Mouse (Mus musculus) cerebellum, adult 2 months (tissue): ENCODE measurements around the gene Atp5s. TPM values are rescaled to one million over a fixed set of nuclear protein-coding genes. Genes with fewer than 3 reads are reported as not detected.

Experiments
- DNase-seq, 2 experiments: peaks; one replicate each; pipeline ENCODE4 v3.0.0; 2021
- H3K27ac ChIP-seq: fragments of 200-500 bp; 2 replicates; pipeline ENCODE4 v1.5.1; 2012; ENCODE audit warnings: low read length, control low read depth, inconsistent platforms; ENCODE audit not compliant: insufficient read depth
- H3K27me3 ChIP-seq: fragments of 200-500 bp; 2 replicates; pipeline ENCODE4 v1.6.1; 2012; ENCODE audit warnings: inconsistent platforms, mild to moderate bottlenecking, low read length, moderate library complexity; ENCODE audit not compliant: control insufficient read depth, insufficient read depth
- H3K4me1 ChIP-seq: fragments of 200-500 bp; 2 replicates; pipeline ENCODE4 v1.6.1; 2011; ENCODE audit warnings: low read length; ENCODE audit not compliant: control insufficient read depth, insufficient read depth
- H3K4me3 ChIP-seq: fragments of 200-500 bp; replicated peaks from 2 replicates; pipeline ENCODE3; 2011; ENCODE audit warnings: mild to moderate bottlenecking, low read depth, low read length, control low read depth; ENCODE audit not compliant: insufficient read depth
- CTCF ChIP-seq: fragments of 200-500 bp; IDR thresholded peaks from 2 replicates; pipeline ENCODE4 v1.5.1; 2011; ENCODE audit warnings: low read depth, mild to moderate bottlenecking, control low read depth, low read length, moderate library complexity, borderline replicate concordance; ENCODE audit not compliant: insufficient read depth
- POLR2A ChIP-seq: fragments of 200-500 bp; IDR thresholded peaks from 2 replicates; pipeline ENCODE4 v1.6.1; 2011; ENCODE audit warnings: low read length, control low read depth, borderline replicate concordance; ENCODE audit not compliant: insufficient read depth
- WGBS: fragments of 180-500 bp; shearing (Covaris S2); methylation state at CpG from one replicate; pipeline ENCODE4 v1.1.7; 2018; 5-methylcytosine and 5-hydroxymethylcytosine counted together
- polyA plus RNA-seq: library from polyadenylated mRNA; depleted of rRNA; stranded (reverse); fragments of >200 nt; gene quantifications from 2 replicates; pipeline ENCODE4 v1.2.3, GENCODE M21; 2012; rRNA removed

Atp5s gene
- polyA plus RNA-seq, 1 experiment: 33.3 TPM

DNA sequence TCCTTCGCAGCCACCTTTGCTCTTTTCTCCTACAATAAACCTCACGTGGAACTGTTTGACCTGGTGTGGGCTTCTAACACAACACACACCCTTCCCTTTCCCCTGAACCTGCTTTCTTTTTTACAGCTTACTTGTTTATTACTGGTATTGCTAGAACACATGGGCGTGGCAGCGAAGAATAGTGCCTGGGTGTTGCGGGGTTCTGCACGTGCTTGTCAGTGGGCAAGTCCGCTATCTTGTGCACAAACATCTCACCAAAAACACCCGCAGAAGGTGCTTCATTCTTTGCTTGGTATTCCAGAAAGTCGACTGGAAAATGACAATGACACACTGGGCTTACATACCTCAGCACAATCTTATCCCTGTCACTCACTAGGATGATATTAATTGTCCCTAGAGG lies 60.7 kb downstream of the Atp5s start:
- Histone ChIP-seq H3K4me1 (no peaks in the 10 kb centered on the region), H3K4me3 (no peak overlapping the region), H3K27me3 (no peaks in the 10 kb centered on the region), H3K27ac (no peak overlapping the region)
- TF ChIP-seq CTCF (no peak), POLR2A (no peak)
- WGBS: 89% methylated on average over 9 of the region's 9 CpGs
- no peak for DNase-seq

DNA sequence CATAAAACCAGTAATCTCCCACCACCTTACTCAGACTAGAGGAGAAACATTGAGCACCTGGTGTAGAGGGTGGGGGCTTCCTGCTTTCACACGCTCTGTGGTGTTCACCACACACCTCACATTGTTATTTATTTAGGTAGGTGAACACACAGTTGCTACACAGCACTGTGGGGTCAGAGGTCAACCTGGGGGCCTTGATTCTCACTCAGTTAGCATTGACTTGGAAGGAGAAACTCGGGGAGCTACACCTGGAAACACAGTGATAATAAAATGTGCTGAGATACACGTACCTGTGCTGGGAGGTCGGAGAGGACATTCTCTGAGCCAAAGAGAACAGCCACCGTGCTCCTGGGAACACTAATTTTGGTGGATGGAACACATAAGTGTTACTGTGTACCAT lies 63.6 kb downstream of the Atp5s start:
- Histone ChIP-seq H3K27me3 (no peaks in the 10 kb centered on the region), H3K4me1 (no peaks in the 10 kb centered on the region), H3K27ac (no peak overlapping the region), H3K4me3 (peak overlapping the region; percentile 8)
- WGBS: 88% methylated on average over 5 of the region's 5 CpGs
- DNase-seq: no peak
- TF ChIP-seq POLR2A: no peak
- no peak for TF ChIP-seq CTCF

DNA sequence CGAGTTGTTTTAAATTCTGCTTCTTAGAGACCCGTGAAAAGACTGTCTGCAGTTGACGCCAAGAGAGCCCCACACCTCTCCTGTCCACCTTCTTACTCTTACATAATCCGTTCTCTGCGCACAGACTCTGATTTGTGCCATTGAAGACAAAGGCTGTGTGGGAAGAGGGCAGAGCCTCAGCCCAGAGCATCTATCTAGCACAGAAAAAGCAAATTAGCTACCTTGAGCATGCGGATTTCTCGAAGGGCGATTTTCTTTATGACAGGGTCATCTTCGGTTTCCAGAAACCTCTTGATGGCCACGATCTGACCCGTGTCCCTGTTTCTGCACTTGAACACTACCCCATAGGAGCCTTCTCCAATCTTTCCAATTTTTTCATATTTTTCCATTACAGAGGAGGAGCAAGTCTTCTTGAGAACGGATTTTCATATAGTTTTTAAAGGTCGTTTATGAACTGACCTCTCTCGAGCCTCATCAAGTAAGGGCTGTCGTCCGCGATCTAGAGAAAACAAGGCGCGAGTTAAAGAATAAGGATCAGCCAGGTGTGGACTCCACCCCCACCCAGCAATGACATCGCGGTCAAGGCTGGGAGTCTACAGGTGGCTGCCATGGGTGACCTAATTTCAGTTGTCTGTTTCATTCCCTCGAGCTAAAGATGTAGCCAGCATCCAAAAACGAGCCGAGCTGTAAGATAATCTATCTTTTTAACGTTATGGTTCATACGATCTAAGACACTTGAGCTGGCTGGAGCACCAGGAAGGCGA lies 65.2 kb downstream of the Atp5s start:
- TF ChIP-seq CTCF (no peak), POLR2A (no peak)
- 36% methylated on average over 27 of the region's 27 CpGs for WGBS
- Histone ChIP-seq H3K4me1 (no peaks in the 10 kb centered on the region), H3K27ac (peak overlapping the region; percentile 69), H3K4me3 (peak overlapping the region; percentile 73), H3K27me3 (no peaks in the 10 kb centered on the region)
- DNase-seq: peak; percentile 47 to 62

DNA sequence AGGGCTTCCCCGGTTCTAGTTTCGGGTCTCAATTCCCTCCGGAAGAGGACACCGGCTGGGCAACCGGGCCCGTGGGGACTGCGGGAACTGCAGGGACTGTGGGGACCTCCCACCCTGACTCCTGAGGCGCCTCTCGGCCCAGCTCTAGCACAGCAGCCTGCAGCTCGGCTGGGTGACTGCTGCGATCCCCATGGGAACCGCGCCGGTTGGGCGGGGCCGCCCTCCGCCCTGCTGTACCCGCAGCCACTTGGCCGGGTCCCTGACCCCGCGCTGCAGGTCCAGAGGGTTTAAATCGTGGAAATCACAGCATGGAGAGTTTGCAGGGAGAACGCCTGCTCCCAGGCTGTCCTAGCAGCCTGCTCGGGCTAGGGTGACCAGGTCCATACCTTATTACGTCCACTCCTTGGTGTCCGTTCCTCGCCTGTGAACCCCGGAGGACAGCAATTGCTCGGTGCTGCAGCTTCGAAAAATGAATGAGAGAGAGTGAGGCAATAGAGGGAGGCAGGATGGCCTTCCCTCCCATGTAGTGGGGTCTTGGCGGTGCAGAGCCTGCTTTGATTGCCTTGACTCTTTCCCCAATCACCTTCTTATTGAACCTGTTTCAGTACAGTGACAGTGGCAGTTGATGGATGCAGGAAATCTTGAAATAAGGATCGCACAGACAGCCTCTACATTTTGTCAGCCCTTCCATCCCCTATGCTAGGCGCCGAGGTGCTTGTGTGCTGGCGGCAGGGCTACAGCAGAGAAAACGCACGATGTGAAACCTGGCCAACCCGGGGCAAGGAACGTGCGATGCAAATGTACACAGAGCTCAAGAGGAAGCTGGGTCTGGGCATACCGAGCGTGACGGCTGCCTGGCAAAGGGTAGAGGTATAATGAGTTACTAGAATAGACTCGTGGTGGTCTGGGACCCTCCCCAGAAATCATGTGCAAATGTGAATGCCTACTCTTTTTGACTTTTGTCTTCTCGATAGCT lies 66.1 kb downstream of the Atp5s start, which contains the start of gene Cdkl1:
TSS of gene Cdkl1 (minus strand) at position 738 of the 976 bp plus-strand sequence.
- peak; percentile 74 to 81 for DNase-seq
- no peaks in the 10 kb centered on the region for H3K27me3 ChIP-seq
- no peak for TF ChIP-seq CTCF
- peak; percentile 44; the same call in 1 of the 2 replicates for TF ChIP-seq POLR2A
- H3K27ac ChIP-seq: peak within 1 kb of the TSS; percentile 69
- no peaks in the 10 kb centered on the region for H3K4me1 ChIP-seq
- under 1% methylated on average over 45 of the region's 45 CpGs for WGBS
- H3K4me3 ChIP-seq: peak within 1 kb of the TSS; percentile 73

Other genes starting within 250 kb of the Atp5s start
- gene Vcpkmt, start 141.9 kb upstream of the Atp5s start, polyA plus RNA-seq: 29.4 and 30.0 TPM in 2 replicates
- 50.3 and 56.4 TPM in 2 replicates for gene Sos2, start 43.1 kb upstream of the Atp5s start, polyA plus RNA-seq
- 11.9 and 12.9 TPM in 2 replicates for gene L2hgdh, start 77 bp upstream of the Atp5s start, polyA plus RNA-seq
- 20.1 and 24.2 TPM in 2 replicates for gene Cdkl1, start 66.3 kb downstream of the Atp5s start, polyA plus RNA-seq
- 79.9 and 85.5 TPM in 2 replicates for gene Atl1, start 167.7 kb downstream of the Atp5s start, polyA plus RNA-seq
- gene Map4k5, start 168.2 kb downstream of the Atp5s start, polyA plus RNA-seq: 22.7 and 22.9 TPM in 2 replicates